Mouse (Mus musculus) left cerebral cortex, adult 9 months (tissue): ENCODE measurements around the gene Sdf4.

Experiments used
- DNase-seq, 2 experiments: peaks; one replicate each; pipeline ENCODE4 v3.0.0; 2022; ENCODE audit warnings: low spot score in 2 of 2

The Sdf4 gene

DNA sequence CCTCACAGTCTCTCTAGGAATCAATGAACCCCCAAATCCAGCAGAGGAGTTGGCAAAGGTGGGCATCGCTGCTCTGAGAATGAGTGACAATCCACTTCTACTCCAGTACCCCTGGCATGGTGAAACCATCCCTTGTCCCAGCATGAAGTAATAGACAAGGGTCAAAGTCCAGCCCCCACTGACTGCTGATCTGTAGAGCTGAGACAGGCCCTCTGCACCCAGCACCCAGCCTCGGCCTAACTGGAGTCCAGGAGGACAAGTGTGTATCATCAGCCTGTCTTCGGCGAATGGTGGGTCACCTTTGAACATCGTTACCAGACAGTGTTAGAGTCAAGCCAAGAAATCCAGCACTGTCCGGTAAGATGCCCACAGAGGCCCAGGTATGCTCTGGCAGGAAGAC, 61.9 kb downstream of the Sdf4 start:
- DNase-seq: no peak

DNA sequence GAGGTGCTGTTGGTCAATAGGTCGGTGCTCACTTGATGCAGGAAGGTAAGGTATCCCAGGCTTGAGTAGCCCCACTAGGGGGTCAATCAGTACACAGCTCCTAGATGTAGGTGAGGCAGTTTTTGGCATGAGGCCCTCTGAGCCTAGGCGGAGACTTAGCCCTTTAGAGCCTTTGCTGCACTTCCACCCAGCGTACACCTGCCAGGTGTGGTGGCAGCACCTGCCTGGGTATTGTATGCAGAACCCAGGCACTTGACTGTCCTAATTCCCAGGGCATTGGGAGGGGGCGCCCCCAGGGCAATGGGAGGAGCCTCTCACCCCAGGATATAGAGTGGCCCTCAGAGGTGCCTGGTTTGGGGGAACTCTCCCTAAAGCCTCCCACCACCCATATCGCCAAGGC, 62.5 kb downstream of the Sdf4 start:
- no peak for DNase-seq

DNA sequence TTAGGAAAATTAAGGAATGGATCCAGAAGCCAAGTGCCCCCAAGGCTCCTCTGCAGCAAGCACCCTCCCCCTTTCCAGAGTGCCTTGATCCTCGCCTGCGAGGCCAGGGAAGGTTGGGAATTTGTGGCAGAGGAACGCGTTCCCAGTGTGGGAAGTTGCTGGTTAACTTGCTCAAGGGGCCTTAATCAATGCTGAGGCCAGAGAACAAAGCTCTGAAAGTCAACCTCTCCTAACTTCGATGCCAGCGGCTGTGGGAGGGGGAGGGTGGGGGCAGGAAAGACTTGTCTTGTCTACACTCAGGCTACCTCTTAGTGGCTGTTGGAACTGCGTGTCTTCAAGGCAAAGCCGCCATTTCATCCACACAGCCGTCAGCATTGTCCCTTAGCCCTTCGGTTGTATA, 65.0 kb downstream of the Sdf4 start:
- DNase-seq: no peak

DNA sequence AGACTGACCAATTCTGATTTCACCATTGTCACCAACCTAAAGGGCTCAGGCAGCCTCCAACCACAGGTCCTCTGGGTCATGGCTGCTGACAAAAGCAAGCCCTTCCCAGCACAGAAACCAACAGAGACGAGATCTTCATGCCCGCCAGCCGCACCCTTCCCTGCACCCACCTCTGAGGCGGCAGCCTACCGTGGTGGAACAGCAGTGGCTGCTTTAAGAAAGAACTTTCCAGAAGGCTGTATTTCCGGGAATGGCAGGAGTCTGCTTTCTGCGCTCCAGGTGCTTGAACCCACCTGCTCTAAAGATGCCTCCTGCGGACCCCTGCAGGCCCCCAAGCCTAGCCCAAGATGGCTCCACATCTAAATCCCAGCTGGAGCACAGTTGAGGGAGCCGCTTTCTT, 66.2 kb downstream of the Sdf4 start:
- no peak for DNase-seq

DNA sequence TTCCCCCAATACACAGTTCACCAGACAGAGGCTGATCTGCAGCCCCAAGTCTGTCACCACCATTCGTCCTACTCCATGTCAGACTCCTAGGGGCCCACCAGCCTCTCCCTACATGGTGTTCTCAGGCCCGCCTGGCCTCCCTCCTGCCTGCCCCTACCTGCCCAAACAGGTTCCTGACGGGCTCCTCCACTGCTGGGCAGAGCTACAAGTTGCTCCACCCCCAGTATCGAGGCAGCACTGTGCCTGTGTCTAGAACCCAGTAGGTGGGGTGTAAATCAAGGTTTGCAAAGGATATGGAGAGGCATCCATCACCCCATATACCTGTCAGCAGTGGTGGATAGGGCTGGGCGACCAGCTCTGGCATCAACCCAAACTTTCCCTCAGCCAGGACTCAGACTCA, 66.6 kb downstream of the Sdf4 start, which contains the start of gene Ttll10:
TSS of gene Ttll10 (minus strand) at position 154 of the 400 bp plus-strand sequence.
- no peak for DNase-seq

DNA sequence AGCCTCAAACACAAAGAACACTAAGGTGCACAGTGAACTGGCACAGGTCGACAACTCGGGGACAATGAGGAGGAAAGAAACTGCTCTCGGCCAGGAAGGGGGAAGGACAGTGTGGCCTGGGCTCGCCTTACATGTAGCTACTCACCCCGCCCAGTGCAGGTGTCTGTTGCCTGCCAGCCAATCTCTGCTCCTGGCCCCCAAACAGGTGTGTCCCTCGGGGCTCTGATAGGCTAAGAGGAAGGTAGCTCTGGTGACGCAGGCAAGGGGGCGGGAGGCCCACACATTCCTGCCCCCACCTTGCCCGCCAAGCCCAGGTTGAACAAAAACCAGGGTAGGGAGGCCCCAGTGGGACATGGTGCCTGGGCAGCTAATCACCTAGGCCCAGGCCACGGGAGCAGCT, 67.0 kb downstream of the Sdf4 start:
- no peak for DNase-seq
